Mouse (Mus musculus) spleen, adult 2 months (tissue): ENCODE results near the gene Rims4. TPM values are rescaled to one million over a fixed set of nuclear protein-coding genes. Genes with fewer than 3 reads are reported as not detected.

Source experiments
- DNase-seq, 2 experiments: peaks; one replicate each; pipeline versions ENCODE4 v3.0.0 to v3.0.0-alpha.2; 2012 to 2021; ENCODE audit warnings: low spot score in 2 of 2, low read depth in 1 of 2
- H3K27ac ChIP-seq: fragments of 200-500 bp; 2 replicates; pipeline ENCODE4 v1.5.1; 2012; ENCODE audit warnings: low read length, inconsistent platforms; ENCODE audit not compliant: insufficient read depth
- H3K27me3 ChIP-seq: fragments of 200-500 bp; 2 replicates; pipeline ENCODE4 v1.6.1; 2012; ENCODE audit warnings: mild to moderate bottlenecking, moderate library complexity, low read length, inconsistent platforms; ENCODE audit not compliant: control insufficient read depth, insufficient read depth
- H3K36me3 ChIP-seq: fragments of 200-500 bp; 2 replicates; pipeline ENCODE4 v1.6.1; 2012; ENCODE audit warnings: mild to moderate bottlenecking, low read length, inconsistent platforms; ENCODE audit not compliant: control insufficient read depth, insufficient read depth
- H3K4me1 ChIP-seq: fragments of 200-500 bp; 2 replicates; pipeline ENCODE4 v1.6.1; 2011; ENCODE audit warnings: inconsistent platforms; ENCODE audit not compliant: control insufficient read depth, insufficient read depth, insufficient read length
- H3K4me3 ChIP-seq: fragments of 200-500 bp; 2 replicates; pipeline ENCODE4 v1.5.1; 2011; ENCODE audit warnings: mild to moderate bottlenecking, inconsistent platforms; ENCODE audit not compliant: insufficient read depth, insufficient read length; ENCODE audit errors: extremely low read depth
- CTCF ChIP-seq: fragments of 200-500 bp; IDR thresholded peaks from 2 replicates; pipeline ENCODE4 v1.5.1; 2011; ENCODE audit warnings: mild to moderate bottlenecking, inconsistent platforms; ENCODE audit not compliant: insufficient read depth, insufficient read length, insufficient replicate concordance; ENCODE audit errors: extremely low read depth
- POLR2A ChIP-seq: fragments of 200-500 bp; IDR thresholded peaks from 2 replicates; pipeline ENCODE4 v1.6.1; 2011; ENCODE audit warnings: low read depth, low read length, inconsistent platforms
- WGBS: fragments of 180-500 bp; shearing (Covaris S2); methylation state at CpG from one replicate; pipeline ENCODE4 v1.1.7; 2018; 5-methylcytosine and 5-hydroxymethylcytosine counted together
- polyA plus RNA-seq: library from polyadenylated mRNA; depleted of rRNA; stranded (reverse); fragments of >200 nt; gene quantifications from 2 replicates; pipeline ENCODE4 v1.2.3, GENCODE M21; 2012

The Rims4 gene
- polyA plus RNA-seq, 1 experiment: 0.09 TPM

DNA sequence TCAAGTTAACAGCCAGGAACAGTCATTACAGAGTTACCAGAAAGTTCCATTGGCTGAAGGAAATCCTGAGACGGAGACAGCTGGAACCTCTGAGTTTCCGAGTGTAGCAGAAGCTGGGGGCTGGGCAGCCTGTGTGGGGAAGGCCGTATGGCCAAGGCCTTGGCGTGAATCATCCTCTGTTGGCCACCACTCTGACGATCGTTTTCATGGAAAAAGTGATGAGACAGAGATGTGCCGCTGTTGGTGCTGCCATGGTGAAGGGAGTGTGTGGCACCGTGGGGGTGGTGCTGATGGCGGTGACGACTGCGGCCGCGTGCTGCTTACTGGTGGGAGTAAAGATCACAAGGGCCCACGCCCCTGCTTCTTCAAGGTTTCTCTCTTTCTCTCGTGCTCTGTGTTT lies 27.7 kb upstream of the Rims4 start:
- WGBS: 79% methylated on average over 15 of the region's 15 CpGs
- Histone ChIP-seq H3K36me3 (no peaks in the 10 kb centered on the region), H3K4me1 (no peaks in the 10 kb centered on the region), H3K4me3 (no peak overlapping the region), H3K27me3 (no peaks in the 10 kb centered on the region), H3K27ac (no peak overlapping the region)
- no peak for DNase-seq
- TF ChIP-seq POLR2A (no peak), CTCF (no peak)

DNA sequence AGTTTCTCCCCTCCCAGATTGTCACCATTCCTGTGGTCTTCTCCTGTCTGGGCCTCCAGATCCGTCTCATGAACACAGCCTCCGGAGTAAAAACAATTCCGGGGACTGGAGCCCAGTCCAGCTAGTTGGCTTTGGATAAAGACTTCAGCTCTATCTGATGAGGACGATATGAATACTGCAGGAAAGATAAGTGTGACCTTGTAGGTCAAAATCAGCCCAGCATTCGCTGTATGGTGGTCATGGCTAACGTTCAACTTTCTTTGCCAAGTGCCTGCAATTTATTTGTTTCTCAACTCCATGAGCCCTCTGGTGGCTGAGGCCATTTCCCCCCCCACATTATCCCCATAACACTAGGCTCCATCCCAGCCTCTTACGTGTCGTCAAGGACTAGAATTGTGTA lies 26.0 kb upstream of the Rims4 start:
- no peaks in the 10 kb centered on the region for H3K27me3 ChIP-seq
- 78% methylated on average over 8 of the region's 8 CpGs for WGBS
- no peak overlapping the region for H3K27ac ChIP-seq
- no peak overlapping the region for H3K4me3 ChIP-seq
- H3K4me1 ChIP-seq: no peaks in the 10 kb centered on the region
- TF ChIP-seq CTCF (no peak), POLR2A (no peak)
- no peak for DNase-seq
- H3K36me3 ChIP-seq: no peaks in the 10 kb centered on the region

DNA sequence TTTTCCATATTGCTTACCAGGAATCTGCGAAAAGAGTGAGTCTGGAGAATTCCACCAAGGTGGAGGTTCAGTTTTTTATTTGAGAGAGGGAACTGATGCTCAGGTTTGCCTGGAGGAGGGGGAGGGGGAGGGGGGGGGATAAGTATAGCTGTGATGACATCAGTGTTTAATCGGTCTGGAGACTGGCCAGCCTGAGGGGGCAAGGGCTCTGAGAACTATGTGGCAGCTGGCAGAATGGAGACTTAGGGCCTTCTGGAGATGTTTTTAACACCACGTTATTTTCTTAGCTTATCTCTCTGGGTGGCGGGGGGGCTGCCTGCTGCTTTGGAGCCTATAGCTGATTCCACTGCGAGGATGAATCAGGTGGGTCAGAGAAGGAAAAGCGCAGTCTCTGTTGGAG lies 24.6 kb upstream of the Rims4 start:
- Histone ChIP-seq H3K27me3 (no peaks in the 10 kb centered on the region), H3K36me3 (no peaks in the 10 kb centered on the region), H3K4me1 (no peaks in the 10 kb centered on the region), H3K27ac (no peak overlapping the region), H3K4me3 (no peak overlapping the region)
- TF ChIP-seq POLR2A: no peak
- no peak for TF ChIP-seq CTCF
- WGBS: 78% methylated on average over 6 of the region's 6 CpGs
- no peak for DNase-seq

DNA sequence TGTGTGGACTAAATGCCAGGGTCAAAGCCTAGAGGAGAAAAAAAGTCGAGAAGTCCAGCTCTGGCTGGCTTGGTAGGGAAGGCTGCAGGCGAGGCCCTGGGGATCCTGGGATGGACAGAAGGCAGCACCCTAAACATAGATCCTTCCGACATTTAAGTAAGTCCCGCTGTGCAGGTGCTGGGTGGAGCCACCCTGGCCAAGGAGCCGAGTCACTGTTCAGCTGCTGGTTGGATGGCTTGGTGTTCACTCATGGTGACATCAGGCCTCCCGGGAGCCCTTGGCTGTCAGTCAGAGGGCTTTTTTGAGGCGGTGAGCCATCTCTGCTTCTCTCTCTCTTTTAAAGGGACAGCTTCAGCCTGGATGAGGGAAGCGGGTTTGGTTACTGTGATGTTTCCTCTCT lies 21.0 kb upstream of the Rims4 start:
- TF ChIP-seq CTCF (no peak), POLR2A (no peak)
- DNase-seq: peak in 1 of 2 experiments; percentile 8
- H3K27me3 ChIP-seq: no peaks in the 10 kb centered on the region
- no peak overlapping the region for H3K27ac ChIP-seq
- no peaks in the 10 kb centered on the region for H3K36me3 ChIP-seq
- WGBS: 37% methylated on average over 8 of the region's 8 CpGs
- no peaks in the 10 kb centered on the region for H3K4me1 ChIP-seq
- no peak overlapping the region for H3K4me3 ChIP-seq

DNA sequence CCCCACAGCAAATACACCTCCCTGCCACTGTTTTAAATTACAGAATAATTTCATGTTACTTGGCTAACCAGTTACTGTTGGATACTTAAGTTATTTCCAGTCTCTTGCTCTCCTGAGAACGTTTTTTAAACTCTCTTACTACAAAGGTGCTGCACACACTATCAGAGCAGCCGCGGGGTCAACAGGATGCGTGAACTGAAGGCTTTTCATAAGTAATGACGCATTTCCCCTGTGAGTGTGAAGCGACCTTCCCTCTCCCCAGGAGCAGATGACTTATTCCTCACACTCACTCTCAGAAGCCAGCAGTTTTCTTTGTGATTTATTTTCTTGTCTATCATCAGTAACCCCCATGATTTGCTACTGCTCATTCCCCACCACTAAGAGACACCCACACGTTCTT lies 13.7 kb upstream of the Rims4 start:
- no peak for DNase-seq
- Histone ChIP-seq H3K27ac (no peak overlapping the region), H3K4me3 (no peak overlapping the region), H3K27me3 (no peaks in the 10 kb centered on the region; the same call in 1 of the 2 replicates), H3K36me3 (no peaks in the 10 kb centered on the region), H3K4me1 (no peaks in the 10 kb centered on the region)
- no peak for TF ChIP-seq CTCF
- TF ChIP-seq POLR2A: no peak
- WGBS: 10% methylated on average over 7 of the region's 7 CpGs

DNA sequence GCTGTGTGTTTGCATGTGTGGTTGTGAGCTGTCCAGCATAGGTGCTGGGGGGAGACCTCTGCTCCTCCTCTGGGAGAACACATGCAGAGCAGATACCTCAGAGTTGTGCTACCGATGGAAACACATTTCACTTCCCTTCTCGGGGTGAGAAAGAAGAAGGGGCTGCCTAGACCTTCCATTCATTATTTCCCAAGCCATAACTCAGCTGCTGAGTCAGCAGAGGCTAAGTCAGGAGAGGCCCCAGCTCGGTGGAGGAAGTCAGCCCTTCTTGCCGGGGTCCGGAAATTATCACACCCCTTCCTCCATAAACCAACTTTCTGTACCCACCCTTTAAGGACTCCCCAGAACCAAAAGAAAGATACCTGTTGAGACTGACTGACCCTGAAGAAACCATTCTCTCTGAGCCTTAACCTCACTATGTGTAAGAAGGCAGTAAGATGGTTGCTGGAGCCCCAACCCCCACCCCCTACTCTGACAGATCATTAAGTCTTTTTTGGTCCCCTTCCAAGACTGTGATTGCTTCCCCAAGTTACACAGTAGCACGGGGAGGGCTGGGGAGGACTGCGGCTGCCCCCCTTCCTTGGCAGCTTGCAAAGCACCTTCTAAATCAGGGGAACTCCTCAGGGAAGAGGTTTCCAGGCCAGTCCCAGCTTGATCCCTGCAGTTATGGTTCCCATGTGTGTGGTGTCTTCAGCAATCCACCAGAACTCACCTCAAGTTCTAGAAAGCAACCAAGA lies 10.1 kb upstream of the Rims4 start:
- no peak overlapping the region for H3K4me3 ChIP-seq
- no peak for TF ChIP-seq CTCF
- no peak for TF ChIP-seq POLR2A
- H3K27ac ChIP-seq: no peak overlapping the region
- 11% methylated on average over 7 of the region's 7 CpGs for WGBS
- no peaks in the 10 kb centered on the region for H3K36me3 ChIP-seq
- no peaks in the 10 kb centered on the region for H3K4me1 ChIP-seq
- no peak for DNase-seq
- no peaks in the 10 kb centered on the region; the same call in 1 of the 2 replicates for H3K27me3 ChIP-seq

DNA sequence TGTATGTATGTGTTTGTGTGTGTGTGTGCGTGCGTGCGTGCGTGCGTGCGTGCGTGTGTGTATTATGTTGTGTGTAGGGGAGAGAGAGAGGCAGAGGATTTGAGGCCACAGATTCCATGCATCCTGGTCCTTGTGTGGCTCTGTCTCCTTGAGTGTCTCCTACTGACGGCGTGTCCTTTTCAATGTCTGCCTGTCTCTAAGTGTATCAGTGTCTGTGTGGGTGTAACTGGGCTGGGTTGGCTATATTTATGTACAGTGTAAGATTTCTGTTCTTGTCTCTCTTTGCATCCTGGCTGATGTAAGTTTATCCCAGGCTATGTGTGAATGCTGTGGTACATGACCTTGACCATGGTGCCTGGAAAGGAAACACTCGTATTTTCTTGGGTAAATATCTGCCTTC lies 6.6 kb upstream of the Rims4 start:
- no peaks in the 10 kb centered on the region for H3K36me3 ChIP-seq
- DNase-seq: no peak
- TF ChIP-seq POLR2A (no peak), CTCF (no peak)
- H3K4me3 ChIP-seq: no peak overlapping the region
- no peaks in the 10 kb centered on the region for H3K4me1 ChIP-seq
- WGBS: 95% methylated on average over 10 of the region's 10 CpGs
- H3K27me3 ChIP-seq: no peaks in the 10 kb centered on the region; the same call in 1 of the 2 replicates
- no peak overlapping the region for H3K27ac ChIP-seq
